Mouse (Mus musculus) CH12.LX (cell line): Measurements from ENCODE around the gene Galnt16. TPM values are rescaled to one million over a fixed set of nuclear protein-coding genes. Genes with fewer than 3 reads are reported as not detected.

Experiments
- DNase-seq: peaks from one replicate; pipeline ENCODE4 v3.0.0-alpha.2; 2013; ENCODE audit errors: extremely low read depth
- H3K27ac ChIP-seq: 2 replicates; pipeline ENCODE4 v1.5.1; 2012; ENCODE audit warnings: low read depth, mild to moderate bottlenecking, control low read depth, moderate library complexity; ENCODE audit not compliant: insufficient read depth
- H3K27me3 ChIP-seq: replicated peaks from 2 replicates; pipeline ENCODE3; 2012; ENCODE audit warnings: inconsistent platforms
- H3K36me3 ChIP-seq, 2 experiments: replicated peaks in 1 of 2; 2 replicates each; pipeline versions ENCODE3 to v1.6.1; 2012; ENCODE audit warnings: inconsistent platforms in 1 of 2, low read length in 1 of 2, mild to moderate bottlenecking in 1 of 2, mixed read lengths in 1 of 2, moderate library complexity in 1 of 2; ENCODE audit not compliant: control insufficient read depth in 1 of 2, insufficient read depth in 1 of 2
- H3K4me1 ChIP-seq, 2 experiments: 2 replicates each; pipeline ENCODE4 v1.6.1; 2012; ENCODE audit warnings: inconsistent platforms in 1 of 2, moderate library complexity in 1 of 2; ENCODE audit not compliant: insufficient read depth in 2 of 2, control insufficient read depth in 1 of 2
- H3K4me2 ChIP-seq: 2 replicates; pipeline ENCODE4 v1.6.1; 2012; ENCODE audit warnings: low read depth, mild to moderate bottlenecking, control low read depth; ENCODE audit not compliant: poor library complexity, insufficient read depth, severe bottlenecking
- H3K4me3 ChIP-seq, 3 experiments: fragments of 150-350 bp in 1 of 3; sonication (generic) in 1 of 3; replicated peaks in 1 of 3; 2 replicates each; pipeline versions ENCODE3 to v1.5.1; 2011 to 2012; ENCODE audit warnings: low read depth in 2 of 3, low read length in 2 of 3, mild to moderate bottlenecking in 2 of 3, moderate library complexity in 2 of 3, control low read depth in 1 of 3, improper control_type of control experiment in 1 of 3, inconsistent platforms in 1 of 3, mixed read lengths in 1 of 3; ENCODE audit not compliant: poor library complexity in 1 of 3
- H3K79me2 ChIP-seq: replicated peaks from 2 replicates; pipeline ENCODE4 v1.6.1; 2012; ENCODE audit warnings: mild to moderate bottlenecking, moderate library complexity; ENCODE audit not compliant: control insufficient read depth, poor library complexity, insufficient read depth, severe bottlenecking; ENCODE audit errors: extremely low read depth
- H3K9ac ChIP-seq: 2 replicates; pipeline ENCODE4 v1.6.1; 2012; ENCODE audit warnings: low read depth, mild to moderate bottlenecking, control low read depth, moderate library complexity; ENCODE audit not compliant: insufficient read depth
- H3K9me3 ChIP-seq: replicated peaks from 2 replicates; pipeline ENCODE3; 2012; ENCODE audit warnings: low read length, inconsistent platforms, mixed read lengths
- BHLHE40 ChIP-seq: IDR thresholded peaks from 2 replicates; pipeline ENCODE4 v1.6.1; 2011; ENCODE audit warnings: mild to moderate bottlenecking, low read depth, low read length, improper control_type of control experiment
- CHD1 ChIP-seq: IDR thresholded peaks from 2 replicates; pipeline ENCODE4 v1.6.1; 2012; ENCODE audit warnings: low read depth, low read length, improper control_type of control experiment, inconsistent platforms
- CHD2 ChIP-seq: IDR thresholded peaks from 2 replicates; pipeline ENCODE4 v1.6.1; 2011; ENCODE audit warnings: low read length, improper control_type of control experiment
- E2F4 ChIP-seq: IDR thresholded peaks from 2 replicates; pipeline ENCODE4 v1.6.1; 2011; ENCODE audit warnings: low read depth, low read length, improper control_type of control experiment; ENCODE audit not compliant: insufficient replicate concordance
- EP300 ChIP-seq: IDR thresholded peaks from 2 replicates; pipeline ENCODE4 v1.6.1; 2011; ENCODE audit warnings: low read length, improper control_type of control experiment
- ETS1 ChIP-seq: conservative IDR thresholded peaks from 2 replicates; pipeline ENCODE4 v1.6.1; 2012; ENCODE audit warnings: low read depth, mild to moderate bottlenecking, inconsistent platforms, low read length, improper control_type of control experiment, moderate library complexity
- HCFC1 ChIP-seq: IDR thresholded peaks from 2 replicates; pipeline ENCODE4 v1.6.1; 2012; ENCODE audit warnings: low read depth, mild to moderate bottlenecking, inconsistent platforms, low read length, improper control_type of control experiment
- MAFK ChIP-seq: IDR thresholded peaks from 2 replicates; pipeline ENCODE4 v1.6.1; 2011; ENCODE audit warnings: low read length, improper control_type of control experiment; ENCODE audit not compliant: insufficient replicate concordance
- MXI1 ChIP-seq: IDR thresholded peaks from 2 replicates; pipeline ENCODE4 v1.6.1; 2011; ENCODE audit warnings: mild to moderate bottlenecking, low read depth, low read length, improper control_type of control experiment
- MYC ChIP-seq: IDR thresholded peaks from 2 replicates; pipeline ENCODE4 v1.6.1; 2011; ENCODE audit warnings: low read depth, mild to moderate bottlenecking, improper control_type of control experiment, low read length
- RAD21 ChIP-seq: IDR thresholded peaks from 2 replicates; pipeline ENCODE4 v1.6.1; 2011; ENCODE audit warnings: low read depth, mild to moderate bottlenecking, low read length, improper control_type of control experiment, moderate library complexity
- SIN3A ChIP-seq: IDR thresholded peaks from 2 replicates; pipeline ENCODE4 v1.6.1; 2012; ENCODE audit warnings: low read length, improper control_type of control experiment, inconsistent platforms
- UBTF ChIP-seq: IDR thresholded peaks from 2 replicates; pipeline ENCODE4 v1.6.1; 2012; ENCODE audit warnings: low read depth, mild to moderate bottlenecking, inconsistent platforms, low read length, improper control_type of control experiment, moderate library complexity
- USF1 ChIP-seq: IDR thresholded peaks from 2 replicates; pipeline ENCODE4 v1.6.1; 2014; ENCODE audit warnings: low read depth, mild to moderate bottlenecking, inconsistent platforms, low read length, improper control_type of control experiment
- ZKSCAN1 ChIP-seq: IDR thresholded peaks from 2 replicates; pipeline ENCODE4 v1.6.1; 2012; ENCODE audit warnings: low read depth, inconsistent platforms, low read length, improper control_type of control experiment, borderline replicate concordance
- ZNF384 ChIP-seq: IDR thresholded peaks from 2 replicates; pipeline ENCODE4 v1.6.1; 2012; ENCODE audit warnings: low read depth, low read length, improper control_type of control experiment, inconsistent platforms
- dilution Hi-C: fragments of 300-500 bp; cut with MboI; formaldehyde crosslinking; loops from 2 replicates; pipeline ENCODE4 v1.14.3; 2020; ENCODE audit warnings: low sequenced_read_pairs; ENCODE audit not compliant: extremely low pct_unique_long_range_greater_than_20kb, extremely low pct_ligation_motif_present
- in situ Hi-C: fragments of 300-500 bp; cut with MboI; formaldehyde crosslinking; loops from 3 replicates; pipeline ENCODE4 v1.14.3; 2019; ENCODE audit warnings: low sequenced_read_pairs, low pct_ligation_motif_present, low pct_unique_long_range_greater_than_20kb, mixed read lengths
- polyA plus RNA-seq: library from polyadenylated mRNA; unstranded; fragments of >175 nt; gene quantifications from 2 replicates; pipeline ENCODE4 v1.2.1, GENCODE M21; 2012; ENCODE audit warnings: low read depth; ENCODE audit not compliant: insufficient read length
- total RNA-seq, 2 experiments: library from RNA; depleted of rRNA; stranded (reverse); fragments of 300-350 nt in 1 of 2; fragments of >200 nt in 1 of 2; gene quantifications; 2 replicates each; pipeline ENCODE4 v1.2.3; 2012 to 2014

Galnt16 gene
- total and polyA plus RNA-seq, 3 experiments = not detected

DNA sequence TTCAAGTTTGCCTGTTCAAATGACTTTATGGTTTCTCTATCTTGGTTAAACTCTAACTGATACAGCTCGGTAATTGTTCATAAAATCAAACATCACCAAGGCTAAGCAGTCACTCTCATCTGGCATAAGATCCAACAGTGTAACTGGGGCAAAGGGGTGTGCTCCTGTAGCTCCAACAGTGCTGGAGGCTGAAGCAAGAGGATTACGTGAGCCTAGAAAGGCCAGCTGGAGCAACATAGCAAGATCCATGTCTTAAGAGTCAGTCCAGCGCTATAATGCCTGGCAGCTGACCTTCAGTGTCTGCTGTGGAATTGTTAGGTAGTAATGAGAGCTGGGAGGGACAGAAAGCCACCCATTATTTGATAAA, 136.6 kb downstream of the Galnt16 start:
- DNase-seq = no peak
- no peaks in the 10 kb centered on the region for H3K9me3 ChIP-seq
- H3K4me1 ChIP-seq = no peaks in the 10 kb centered on the region
- no peak overlapping the region for H3K9ac ChIP-seq
- H3K4me3 ChIP-seq = no peak overlapping the region
- no peak overlapping the region for H3K4me2 ChIP-seq
- TF ChIP-seq ZKSCAN1 (no peak), MAFK (no peak), SIN3A (no peak), CHD1 (no peak), EP300 (no peak), BHLHE40 (no peak), RAD21 (no peak), E2F4 (no peak), HCFC1 (no peak), CHD2 (no peak), UBTF (no peak), ETS1 (no peak), USF1 (no peak)
- TF ChIP-seq, all 38 proteins: peak for 0
- Histone ChIP-seq H3K36me3 (peaks cover 4 to 46% of the 10 kb centered on the region in 2 experiments), H3K79me2 (peaks cover 12% of the 10 kb centered on the region), H3K27ac (no peak overlapping the region), H3K27me3 (no peaks in the 10 kb centered on the region)
- in situ Hi-C loops (no loop called here), dilution Hi-C loops (no loop called here)

DNA sequence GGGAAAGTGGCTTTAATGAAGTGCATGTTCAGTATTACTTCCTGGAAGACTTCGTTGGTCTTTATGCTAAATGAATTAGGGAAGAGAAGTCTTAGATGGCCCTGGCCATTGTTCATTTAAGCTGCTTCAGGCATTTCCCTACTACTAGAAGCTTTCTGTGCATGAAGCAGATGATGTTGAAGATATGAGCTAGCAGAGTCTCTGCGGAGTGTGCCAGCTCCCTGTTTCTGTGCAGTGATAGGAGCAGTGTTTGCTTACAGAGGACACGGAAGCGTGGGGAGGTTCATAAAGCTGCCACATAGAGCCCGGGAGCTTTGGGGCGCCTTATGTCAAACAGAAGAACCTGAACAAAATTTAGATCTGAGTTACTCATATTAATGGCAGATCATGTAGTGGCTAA, 140.6 kb downstream of the Galnt16 start:
- Histone ChIP-seq H3K27ac (no peak overlapping the region), H3K27me3 (no peaks in the 10 kb centered on the region), H3K4me2 (no peak overlapping the region), H3K4me1 (peaks cover 0 to 9% of the 10 kb centered on the region in 2 experiments; a peak in 1 of 4 replicates), H3K9me3 (no peaks in the 10 kb centered on the region), H3K9ac (no peak overlapping the region), H3K4me3 (no peak overlapping the region), H3K79me2 (peaks cover 6% of the 10 kb centered on the region), H3K36me3 (peaks cover 11 to 45% of the 10 kb centered on the region in 2 experiments)
- no peak for DNase-seq
- dilution Hi-C loops (no loop called here), in situ Hi-C loops (no loop called here)
- no peak for TF ChIP-seq E2F4
- no peak for TF ChIP-seq MYC
- TF ChIP-seq MXI1 = no peak
- no peak for TF ChIP-seq ZNF384
- no peak for TF ChIP-seq UBTF
- no peak for TF ChIP-seq USF1
